In the genomic region with DNA sequence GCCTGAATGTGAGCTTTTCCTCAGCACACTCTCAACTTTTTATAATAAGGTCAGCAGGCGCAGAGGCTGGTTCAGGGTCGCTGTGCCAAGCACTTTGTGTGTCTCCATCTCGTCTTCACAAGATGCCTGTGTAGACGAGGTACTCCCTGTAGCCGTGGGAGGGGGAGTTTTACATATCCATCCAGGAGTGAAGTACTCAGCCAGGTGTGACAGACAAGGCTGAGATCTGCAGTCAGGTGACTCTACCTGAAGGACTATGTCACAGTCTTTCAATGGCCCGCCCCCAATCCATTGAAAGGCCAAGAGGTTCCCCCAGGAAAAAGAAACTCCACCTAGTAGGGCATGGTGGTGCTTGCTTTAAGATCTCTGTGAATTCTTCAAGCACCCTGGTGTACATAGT, we compare ENCODE assay signal across 8 mouse cellular contexts. TPM values are rescaled to one million over a fixed set of nuclear protein-coding genes. Genes with fewer than 3 reads are reported as not detected.
A peak's percentile ranks its signal among the peaks of the same experiment; 100 is the strongest.
DNase-seq lines count a peak whose midpoint lies in the region; ATAC-seq and TF ChIP-seq lines count a peak whose summit lies in the region.

No protein-coding gene starts in this region.

- H3K27me3 ChIP-seq in lung, embryonic 16.5 days (ENCODE audit: control insufficient read depth, insufficient read depth, low read depth, low read length), result no peaks in the 10 kb centered on the region
- H3K27me3 ChIP-seq in forebrain, embryonic 13.5 days, result 0 out of 2 replicates have a peak, but pooled peaks cover 3% of the 10 kb centered on the region
- no peaks in the 10 kb centered on the region for H3K27me3 ChIP-seq in limb, embryonic 14.5 days (ENCODE audit: control insufficient read depth, insufficient read depth, low read length)
- no peaks in the 10 kb centered on the region for H3K27me3 ChIP-seq in small intestine, adult 2 months (ENCODE audit: control insufficient read depth, insufficient read depth, low read length)

- no peaks in the 10 kb centered on the region for H3K9me3 ChIP-seq in lung, embryonic 16.5 days (ENCODE audit: control insufficient read depth, low read length)
- no peaks in the 10 kb centered on the region for H3K9me3 ChIP-seq in forebrain, embryonic 13.5 days (replicated peaks)
- H3K9me3 ChIP-seq in limb, embryonic 14.5 days (ENCODE audit: control insufficient read depth, low read length), result no peaks in the 10 kb centered on the region

- H3K9ac ChIP-seq in lung, embryonic 16.5 days (ENCODE audit: low read length), result peak overlapping the region; percentile 82
- no peak overlapping the region for H3K9ac ChIP-seq in forebrain, embryonic 13.5 days
- H3K9ac ChIP-seq in limb, embryonic 14.5 days (ENCODE audit: low read depth, low read length, severe bottlenecking), result peak overlapping the region; percentile 67; the same call in 1 of the 2 replicates

- DNase-seq in lung, postnatal 4 days, result no peak
- DNase-seq in limb, embryonic 14.5 days (ENCODE audit: low spot score), result no peak
- DNase-seq in cerebellum, adult 9-10 months, result no peak
- DNase-seq in urinary bladder, postnatal 36 days (ENCODE audit: low spot score in 2 of 2), result no peak
- DNase-seq in gastrocnemius, postnatal 36 days, result no peak

- H3K4me3 ChIP-seq in lung, embryonic 16.5 days (ENCODE audit: low read length), result peak overlapping the region; percentile 73
- no peak overlapping the region for H3K4me3 ChIP-seq in forebrain, embryonic 13.5 days
- peak overlapping the region; percentile 59 for H3K4me3 ChIP-seq in limb, embryonic 14.5 days (replicated peaks; ENCODE audit: low read length)
- 0 out of 2 replicates have a peak overlapping the region, but pooled peaks have one; percentile 76 for H3K4me3 ChIP-seq in small intestine, adult 2 months (ENCODE audit: low read depth, low read length)

- no peak for ATAC-seq in lung, embryonic 16.5 days (ENCODE audit: low read depth)
- no peak for ATAC-seq in forebrain, embryonic 13.5 days
- ATAC-seq in limb, embryonic 14.5 days (ENCODE audit: low FRiP score, low read depth), result no peak

- intact Hi-C loops in gastrocnemius, postnatal 36 days (cut with DNase I), result no loop called here

- peak overlapping the region; percentile 76; the same call in 1 of the 2 replicates for H3K27ac ChIP-seq in lung, embryonic 16.5 days (ENCODE audit: low read length)
- no peak overlapping the region for H3K27ac ChIP-seq in forebrain, embryonic 13.5 days
- no peak overlapping the region; the same call in 1 of the 2 replicates for H3K27ac ChIP-seq in limb, embryonic 14.5 days (replicated peaks; ENCODE audit: low read depth, low read length)
- no peak overlapping the region for H3K27ac ChIP-seq in small intestine, adult 2 months (ENCODE audit: insufficient read depth, low read depth, low read length)

- no peak for TF ChIP-seq CTCF in small intestine, adult 2 months (IDR thresholded peaks at IDR 0.05; ENCODE audit: extremely low read depth, insufficient read length, insufficient replicate concordance, low read depth, low read length)

- peak overlapping the region; percentile 72 for H3K4me2 ChIP-seq in lung, embryonic 16.5 days (ENCODE audit: low read depth, low read length)
- H3K4me2 ChIP-seq in forebrain, embryonic 13.5 days, result peak overlapping the region; percentile 63
- peak overlapping the region; percentile 61 for H3K4me2 ChIP-seq in limb, embryonic 14.5 days (replicated peaks; ENCODE audit: low read depth, low read length, severe bottlenecking)

- TF ChIP-seq POLR2A in limb, embryonic 14.5 days (IDR thresholded peaks at IDR 0.05; ENCODE audit: borderline replicate concordance, extremely low read depth, insufficient read depth, insufficient read length), result no peak
- TF ChIP-seq POLR2A in small intestine, adult 2 months (IDR thresholded peaks at IDR 0.05; ENCODE audit: low read depth, low read length), result no peak

- H3K36me3 ChIP-seq in lung, embryonic 16.5 days (ENCODE audit: control insufficient read depth, insufficient read depth, low read length), result peaks cover 2% of the 10 kb centered on the region; the same call in 1 of the 2 replicates
- peaks cover 2% of the 10 kb centered on the region; the same call in 1 of the 2 replicates for H3K36me3 ChIP-seq in forebrain, embryonic 13.5 days (ENCODE audit: poor library complexity, severe bottlenecking)
- no peaks in the 10 kb centered on the region for H3K36me3 ChIP-seq in limb, embryonic 14.5 days (ENCODE audit: control insufficient read depth, insufficient read depth, low read length)
- no peaks in the 10 kb centered on the region for H3K36me3 ChIP-seq in small intestine, adult 2 months (ENCODE audit: control insufficient read depth, insufficient read depth, low read length)

- H3K4me1 ChIP-seq in lung, embryonic 16.5 days (replicated peaks; ENCODE audit: control insufficient read depth, insufficient read depth, low read length), result peaks cover 9% of the 10 kb centered on the region
- peaks cover 12% of the 10 kb centered on the region for H3K4me1 ChIP-seq in forebrain, embryonic 13.5 days
- H3K4me1 ChIP-seq in limb, embryonic 14.5 days (ENCODE audit: control insufficient read depth, insufficient read depth, low read length), result peaks cover 10% of the 10 kb centered on the region
- peaks cover 6% of the 10 kb centered on the region for H3K4me1 ChIP-seq in small intestine, adult 2 months (ENCODE audit: control insufficient read depth, insufficient read depth, insufficient read length, low read length)

- WGBS in lung, embryonic 16.5 days, result 55% methylated on average over 6 of the region's 6 CpGs
- WGBS in forebrain, embryonic 13.5 days, result 75% methylated on average over 6 of the region's 6 CpGs
- WGBS in limb, embryonic 14.5 days, result 69% methylated on average over 6 of the region's 6 CpGs
- WGBS in small intestine, adult 2 months, result 52% methylated on average over 6 of the region's 6 CpGs

RNA-seq across cellular contexts. Expression of a gene that starts 4.8 kb away (rescaled TPM):
- 97.7 and 107 TPM in 2 replicates for polyA plus RNA-seq in lung, embryonic 16.5 days (2015; fragmentation: Nextera tagmentation; extraction: Ambion mirVana)
- 66.3 and 69.3 TPM in 2 replicates for polyA plus RNA-seq in forebrain, embryonic 13.5 days (2015; fragmentation: Nextera tagmentation; extraction: Ambion mirVana)
- polyA plus RNA-seq in limb, embryonic 14.5 days (2012; rRNA removed), result 144 and 150 TPM in 2 replicates
- 149 and 152 TPM in 2 replicates for polyA plus RNA-seq in limb, embryonic 14.5 days (2014; fragmentation: Nextera tagmentation; extraction: Ambion mirVana)
- polyA plus RNA-seq in small intestine, adult 2 months (2012; rRNA removed), result 55.8 and 59.7 TPM in 2 replicates
- total RNA-seq in gastrocnemius, postnatal 36 days (2021), result 10 to 100 TPM; 55.2 to 61.5 TPM

RNA-seq across cellular contexts. Expression of a gene that starts 12.6 kb away (rescaled TPM):
- polyA plus RNA-seq in lung, embryonic 16.5 days (2015; fragmentation: Nextera tagmentation; extraction: Ambion mirVana), result 22.8 and 23.4 TPM in 2 replicates
- polyA plus RNA-seq in forebrain, embryonic 13.5 days (2015; fragmentation: Nextera tagmentation; extraction: Ambion mirVana), result 41.3 and 43.9 TPM in 2 replicates
- polyA plus RNA-seq in limb, embryonic 14.5 days (2012; rRNA removed), result 14.5 and 15.1 TPM in 2 replicates
- 16.7 and 21.3 TPM in 2 replicates for polyA plus RNA-seq in limb, embryonic 14.5 days (2014; fragmentation: Nextera tagmentation; extraction: Ambion mirVana)
- polyA plus RNA-seq in small intestine, adult 2 months (2012; rRNA removed), result 2.2 and 2.7 TPM in 2 replicates
- total RNA-seq in gastrocnemius, postnatal 36 days (2021), result 1 to 10 TPM; 1.5 to 1.8 TPM
